Mouse (Mus musculus): ENCODE results near the gene P3h3.
"Not testable (repeated sequence)": the region's sequence is repeated elsewhere in the genome, so short reads cannot be mapped to it uniquely, and the experiment has no call there.

DNA sequence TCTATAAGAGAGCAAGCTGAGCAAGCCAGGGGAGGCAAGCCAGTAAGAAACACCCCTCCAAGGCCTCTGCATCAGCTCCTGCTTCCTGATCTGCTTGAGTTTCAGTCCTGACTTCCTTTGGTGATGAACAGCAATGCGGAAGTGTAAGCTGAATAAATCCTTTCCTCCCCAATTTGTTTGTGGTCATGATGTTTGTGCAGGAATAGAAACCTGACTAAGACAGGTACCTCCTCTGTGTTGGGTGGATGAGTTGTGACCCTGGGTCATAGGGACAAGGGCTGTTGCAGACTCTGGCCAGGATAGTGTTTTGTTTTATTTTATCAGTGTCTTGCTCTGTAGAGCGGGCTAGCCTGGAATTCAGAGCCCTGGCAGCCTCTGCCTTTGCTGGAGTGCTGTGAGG, 36.6 kb upstream of the P3h3 start:
- not testable (repeated sequence) for TF ChIP-seq TAL1 (conservative IDR thresholded peaks at IDR 0.05; ENCODE audit: low read depth, low read length); CTCF (IDR thresholded peaks at IDR 0.05; ENCODE audit: low read depth, low read length); GATA1 (IDR thresholded peaks at IDR 0.05; ENCODE audit: borderline replicate concordance, low read length)

Data from G1E (cell line).